Mouse (Mus musculus) neural tube, embryonic 14.5 days (tissue): ENCODE measurements around the gene Cfl1. TPM values are rescaled to one million over a fixed set of nuclear protein-coding genes. Genes with fewer than 3 reads are reported as not detected.
A peak's percentile ranks its signal among the peaks of the same experiment; 100 is the strongest.

Experiments used
- ATAC-seq: fragments of 200-750 bp; cut with Nextera tagmentation; 2 replicates; pipeline ENCODE4 v1.8.0; 2017; ENCODE audit warnings: low read depth, mild to moderate bottlenecking, moderate TSS enrichment, moderate library complexity
- H3K27ac ChIP-seq: fragments of 300-500 bp; sonication (generic); 2 replicates; pipeline ENCODE4 v1.5.1; 2014; ENCODE audit warnings: low read depth, mild to moderate bottlenecking, control low read depth, low read length, moderate library complexity, mixed read lengths
- H3K27me3 ChIP-seq: fragments of 300-500 bp; sonication (generic); 2 replicates; pipeline ENCODE4 v1.6.1; 2014; ENCODE audit warnings: low read length; ENCODE audit not compliant: control insufficient read depth, insufficient read depth
- H3K36me3 ChIP-seq: fragments of 300-500 bp; sonication (generic); 2 replicates; pipeline ENCODE4 v1.6.1; 2014; ENCODE audit warnings: low read length, mixed read lengths; ENCODE audit not compliant: control insufficient read depth, insufficient read depth
- H3K4me1 ChIP-seq: fragments of 300-500 bp; sonication (generic); 2 replicates; pipeline ENCODE4 v1.6.1; 2014; ENCODE audit warnings: low read length; ENCODE audit not compliant: control insufficient read depth, insufficient read depth
- H3K4me2 ChIP-seq: fragments of 300-500 bp; sonication (generic); 2 replicates; pipeline ENCODE4 v1.6.1; 2014; ENCODE audit warnings: mild to moderate bottlenecking, low read depth, low read length, control low read depth
- H3K4me3 ChIP-seq: fragments of 300-500 bp; sonication (generic); 2 replicates; pipeline ENCODE4 v1.5.1; 2014; ENCODE audit warnings: low read depth, low read length, control low read depth, mixed read lengths
- H3K9ac ChIP-seq: fragments of 300-500 bp; sonication (generic); replicated peaks from 2 replicates; pipeline ENCODE4 v1.6.1; 2014; ENCODE audit warnings: low read depth, mild to moderate bottlenecking, control low read depth, low read length, mixed read lengths
- H3K9me3 ChIP-seq: fragments of 300-500 bp; sonication (generic); 2 replicates; pipeline ENCODE4 v1.6.1; 2016; ENCODE audit warnings: low read length; ENCODE audit not compliant: control insufficient read depth
- WGBS: fragments of 180-500 bp; shearing (Covaris S2); extraction: QIAGEN DNeasy Blood & Tissue Kit; methylation state at CpG from one replicate; pipeline ENCODE4 v1.1.7; 2014; 5-methylcytosine and 5-hydroxymethylcytosine counted together
- polyA plus RNA-seq: library from polyadenylated mRNA; unstranded; fragments of >200 nt; fragmentation: Nextera tagmentation; extraction: Ambion mirVana; gene quantifications from 2 replicates; pipeline ENCODE4 v1.2.1, GENCODE M21; 2014

Gene Cfl1
- polyA plus RNA-seq, 1 experiment from 2014 or later, result 3,739 TPM

DNA sequence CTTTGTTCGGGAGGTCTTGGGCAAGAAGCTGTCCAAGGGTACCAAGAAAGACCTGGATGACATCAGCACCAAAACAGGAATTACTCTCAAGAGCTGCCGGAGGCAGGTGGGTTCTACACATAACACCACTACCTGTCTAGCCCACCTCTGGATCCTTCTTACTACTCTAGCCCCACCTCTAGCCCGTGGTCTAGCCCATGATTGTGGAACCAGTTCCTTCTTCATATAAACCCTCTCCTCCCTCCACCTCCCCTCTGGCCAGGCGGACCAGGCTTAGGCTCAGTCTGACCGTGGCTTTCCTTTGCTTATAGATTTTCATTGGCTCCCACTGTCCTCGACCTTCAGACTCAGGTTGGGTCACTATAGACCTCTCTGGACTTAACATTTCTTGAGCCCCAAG, 28.8 kb upstream of the Cfl1 start:
- peaks cover 26% of the 10 kb centered on the region for H3K4me1 ChIP-seq
- H3K36me3 ChIP-seq, result peaks cover 24% of the 10 kb centered on the region
- no peaks in the 10 kb centered on the region; the same call in 1 of the 2 replicates for H3K27me3 ChIP-seq
- H3K9me3 ChIP-seq, result no peaks in the 10 kb centered on the region
- peak overlapping the region; percentile 75 for H3K4me3 ChIP-seq
- no peak overlapping the region for H3K27ac ChIP-seq
- no peak for ATAC-seq
- H3K4me2 ChIP-seq, result peak overlapping the region; percentile 94
- peak overlapping the region; percentile 76; the same call in 1 of the 2 replicates for H3K9ac ChIP-seq
- whole genome bisulfite sequencing, result 90% methylated on average over 6 of the region's 6 CpGs

DNA sequence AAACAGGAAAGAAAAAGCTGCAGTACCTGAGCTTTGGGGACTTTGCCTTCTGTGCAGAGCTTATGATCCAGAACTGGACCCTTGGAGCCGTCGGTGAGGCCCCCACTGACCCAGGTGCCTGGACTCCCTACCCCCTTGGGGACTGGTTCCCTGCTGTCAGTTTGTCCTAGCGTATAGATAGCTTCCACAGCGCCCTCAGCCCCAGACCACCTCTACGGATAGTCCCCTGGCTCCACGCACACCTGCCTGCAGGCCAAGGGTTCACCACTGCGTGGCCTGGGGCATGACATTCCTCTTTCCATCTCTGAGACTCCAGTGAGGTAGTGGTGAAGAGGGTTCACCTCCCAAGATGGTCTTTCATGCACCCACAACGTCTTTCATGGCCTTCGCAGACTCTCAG, 27.0 kb upstream of the Cfl1 start:
- Histone ChIP-seq H3K36me3 (peaks cover 33% of the 10 kb centered on the region), H3K27me3 (no peaks in the 10 kb centered on the region; the same call in 1 of the 2 replicates), H3K9me3 (no peaks in the 10 kb centered on the region), H3K9ac (no peak overlapping the region), H3K4me2 (no peak overlapping the region), H3K27ac (no peak overlapping the region), H3K4me1 (peaks cover 21% of the 10 kb centered on the region), H3K4me3 (no peak overlapping the region)
- 93% methylated on average over 9 of the region's 9 CpGs for WGBS
- no peak for ATAC-seq

DNA sequence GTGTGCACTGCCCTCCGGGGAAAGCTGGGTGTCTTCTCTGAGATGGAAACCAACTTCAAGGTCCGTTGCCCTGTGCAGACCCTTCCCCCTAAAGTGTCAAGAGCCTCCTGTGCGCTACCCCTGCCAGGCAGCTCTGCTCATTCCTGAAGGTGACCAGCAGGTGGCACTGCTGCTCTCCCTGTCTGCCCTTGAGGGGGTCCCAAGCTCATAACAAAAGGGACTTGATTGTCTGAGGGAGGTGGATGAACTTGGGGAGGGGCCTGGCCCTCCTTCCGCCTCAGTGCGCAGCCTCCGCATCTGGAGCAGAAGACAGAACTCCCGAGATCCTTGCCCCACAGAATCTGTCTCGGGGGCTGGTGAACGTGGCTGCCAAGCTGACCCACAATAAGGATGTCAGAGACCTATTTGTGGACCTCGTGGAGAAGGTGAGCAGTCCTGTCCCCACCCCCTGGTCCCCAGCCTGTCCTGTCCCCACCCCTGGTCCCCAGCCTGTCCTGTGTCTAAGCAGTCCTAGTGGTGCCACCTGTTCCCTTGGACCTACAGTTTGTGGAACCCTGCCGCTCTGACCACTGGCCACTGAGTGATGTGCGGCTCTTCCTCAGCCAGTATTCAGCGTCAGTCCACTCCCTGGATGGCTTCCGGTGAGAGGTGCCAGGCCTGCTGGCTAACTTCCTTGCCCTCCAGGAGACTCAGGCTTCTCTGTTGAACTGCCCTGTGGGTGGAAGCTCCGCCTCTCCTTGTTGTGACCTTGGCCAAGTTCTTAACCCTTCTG, 26.3 kb upstream of the Cfl1 start:
- peak; percentile 54; the same call in 1 of the 2 replicates for ATAC-seq
- 41% methylated on average over 15 of the region's 15 CpGs for WGBS
- Histone ChIP-seq H3K4me2 (peak overlapping the region; percentile 45), H3K27ac (peak overlapping the region; percentile 44; the same call in 1 of the 2 replicates), H3K4me1 (peaks cover 19% of the 10 kb centered on the region), H3K9ac (peak overlapping the region; percentile 56), H3K36me3 (peaks cover 33% of the 10 kb centered on the region), H3K9me3 (no peaks in the 10 kb centered on the region), H3K4me3 (peak overlapping the region; percentile 24), H3K27me3 (no peaks in the 10 kb centered on the region; the same call in 1 of the 2 replicates)

DNA sequence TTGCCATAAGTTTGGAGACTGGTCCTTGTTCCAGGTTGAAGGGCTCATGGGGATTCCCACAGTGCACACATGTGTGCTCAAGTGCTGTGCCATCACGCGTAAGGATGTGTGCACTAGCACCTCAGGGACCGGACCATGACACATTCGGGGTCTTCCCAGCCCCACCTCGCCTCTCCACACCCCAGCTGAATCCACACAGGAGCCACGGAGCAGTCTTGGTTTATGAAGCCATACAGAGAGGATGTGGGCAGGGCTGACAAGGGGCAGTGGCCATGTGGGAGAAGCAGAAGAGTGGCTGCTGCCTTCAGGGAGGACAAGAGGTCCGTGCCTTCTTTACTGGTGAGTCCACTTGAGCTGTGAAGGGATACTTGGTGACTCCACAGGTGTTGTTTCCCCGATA, 25.2 kb upstream of the Cfl1 start:
- 93% methylated on average over 8 of the region's 8 CpGs for WGBS
- Histone ChIP-seq H3K36me3 (peaks cover 33% of the 10 kb centered on the region), H3K27ac (no peak overlapping the region), H3K4me2 (no peak overlapping the region), H3K9me3 (no peaks in the 10 kb centered on the region), H3K4me1 (peaks cover 17% of the 10 kb centered on the region), H3K9ac (no peak overlapping the region), H3K4me3 (no peak overlapping the region), H3K27me3 (no peaks in the 10 kb centered on the region; the same call in 1 of the 2 replicates)
- ATAC-seq, result no peak

DNA sequence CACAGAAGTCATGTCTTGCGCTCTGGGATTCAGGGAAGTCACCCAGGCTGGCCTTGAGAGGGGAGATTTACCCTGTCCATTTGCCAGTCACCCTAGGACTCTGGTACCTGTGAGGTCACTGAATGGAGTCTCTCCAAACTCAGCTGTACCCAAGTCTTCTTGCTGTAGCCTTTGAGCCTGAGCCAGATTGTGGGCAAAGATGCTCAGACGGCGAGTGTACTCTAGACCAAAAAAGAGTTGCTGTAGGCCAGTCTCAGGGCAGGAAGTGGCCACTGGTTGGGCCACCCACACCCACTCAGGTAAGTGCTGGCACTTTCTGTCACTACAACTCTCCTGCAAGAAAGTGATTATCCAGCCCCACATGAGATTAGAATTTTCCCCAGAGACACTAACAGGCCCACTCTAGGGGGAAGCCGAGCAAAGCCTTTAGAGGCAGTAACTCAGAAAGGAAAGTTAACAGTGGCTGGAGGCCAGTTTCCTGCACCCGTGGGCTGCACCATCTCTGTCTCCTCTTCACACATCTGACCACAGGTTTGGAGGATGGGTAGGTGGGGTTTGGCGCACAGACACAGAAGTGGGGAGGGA, 23.2 kb upstream of the Cfl1 start:
- Histone ChIP-seq H3K9ac (no peak overlapping the region), H3K4me2 (no peak overlapping the region), H3K9me3 (no peaks in the 10 kb centered on the region), H3K27ac (no peak overlapping the region), H3K36me3 (peaks cover 33% of the 10 kb centered on the region), H3K27me3 (no peaks in the 10 kb centered on the region), H3K4me1 (peaks cover 8% of the 10 kb centered on the region), H3K4me3 (no peak overlapping the region)
- WGBS, result 96% methylated on average over 6 of the region's 6 CpGs
- ATAC-seq, result no peak

DNA sequence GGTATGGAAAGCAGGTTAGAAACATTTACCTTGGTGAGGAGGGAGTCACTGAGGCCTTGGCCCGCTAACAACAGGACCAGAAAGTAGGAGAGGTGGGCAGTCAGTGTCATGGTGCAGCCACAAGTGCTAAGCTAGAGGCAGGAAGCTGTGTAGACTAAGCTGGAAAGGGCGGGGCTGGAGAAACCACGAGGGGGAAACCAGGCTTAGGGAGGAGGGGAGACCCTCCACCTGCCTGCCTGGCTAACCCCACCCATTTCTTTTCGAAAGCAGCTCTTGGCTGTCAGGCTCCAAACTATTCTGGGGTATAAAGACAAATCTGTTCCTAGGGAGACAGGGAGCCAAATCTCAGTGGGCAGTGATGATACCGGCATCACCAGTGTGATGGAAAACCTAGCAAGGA, 21.9 kb upstream of the Cfl1 start, which contains the start of gene Ctsw:
Ctsw (minus strand) TSS at position 134 of the 400 bp plus-strand sequence.
- Histone ChIP-seq H3K4me1 (peaks cover 8% of the 10 kb centered on the region), H3K36me3 (peaks cover 28% of the 10 kb centered on the region), H3K27ac (no peak within 1 kb of the TSS), H3K4me2 (no peak within 1 kb of the TSS), H3K4me3 (no peak within 1 kb of the TSS), H3K9me3 (no peaks in the 10 kb centered on the region), H3K9ac (no peak within 1 kb of the TSS), H3K27me3 (no peaks in the 10 kb centered on the region)
- 49% methylated on average over 5 of the region's 5 CpGs for WGBS
- ATAC-seq, result no peak

DNA sequence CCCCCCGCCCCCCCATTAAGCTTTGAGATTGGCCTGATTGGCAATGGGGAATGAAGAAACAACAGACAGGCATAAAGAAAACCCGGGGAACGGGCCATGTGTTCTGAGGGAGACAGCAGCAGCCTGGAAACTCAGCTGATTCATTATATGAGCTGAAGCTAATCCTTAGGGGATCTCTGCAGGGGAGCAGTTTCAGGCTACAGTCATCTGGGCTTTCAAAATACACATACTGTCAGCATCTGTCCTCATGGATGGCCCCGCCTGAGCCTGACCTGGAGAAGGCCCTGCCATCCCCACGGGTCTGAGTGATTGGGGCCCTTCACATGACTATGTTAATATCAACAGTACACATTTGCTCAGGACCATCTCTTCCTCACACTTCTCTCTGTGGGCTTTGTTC, 18.4 kb upstream of the Cfl1 start:
- Histone ChIP-seq H3K9me3 (no peaks in the 10 kb centered on the region), H3K4me1 (peaks cover 16% of the 10 kb centered on the region), H3K9ac (no peak overlapping the region), H3K4me3 (no peak overlapping the region), H3K27me3 (no peaks in the 10 kb centered on the region), H3K36me3 (peaks cover 5% of the 10 kb centered on the region; the same call in 1 of the 2 replicates), H3K4me2 (no peak overlapping the region), H3K27ac (no peak overlapping the region)
- 44% methylated on average over 5 of the region's 5 CpGs for WGBS
- no peak for ATAC-seq

DNA sequence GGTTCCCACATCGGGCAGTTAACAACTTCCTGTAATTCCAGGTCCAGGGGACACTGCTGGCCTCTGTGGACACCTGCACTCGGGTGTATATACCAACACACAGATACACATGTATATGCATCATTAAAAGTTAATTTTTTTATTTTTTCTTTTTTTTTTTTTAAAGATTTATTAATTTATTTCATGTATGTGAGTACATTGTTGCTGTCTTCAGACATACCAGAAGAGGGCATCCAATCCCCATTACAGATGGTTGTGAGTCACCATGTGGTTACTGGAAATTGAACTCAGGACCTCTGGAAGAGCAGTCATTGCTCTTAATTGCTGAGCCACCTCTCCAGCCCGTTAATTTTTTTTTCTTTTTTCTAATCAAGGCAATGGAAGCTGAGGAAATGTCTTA, 17.4 kb upstream of the Cfl1 start:
- H3K9me3 ChIP-seq, result no peaks in the 10 kb centered on the region
- ATAC-seq, result no peak
- H3K4me1 ChIP-seq, result peaks cover 16% of the 10 kb centered on the region
- WGBS, result 78% methylated on average over 3 of the region's 3 CpGs
- no peaks in the 10 kb centered on the region for H3K36me3 ChIP-seq
- H3K4me2 ChIP-seq, result no peak overlapping the region
- H3K27ac ChIP-seq, result no peak overlapping the region
- H3K4me3 ChIP-seq, result no peak overlapping the region
- H3K27me3 ChIP-seq, result no peaks in the 10 kb centered on the region
- H3K9ac ChIP-seq, result no peak overlapping the region

DNA sequence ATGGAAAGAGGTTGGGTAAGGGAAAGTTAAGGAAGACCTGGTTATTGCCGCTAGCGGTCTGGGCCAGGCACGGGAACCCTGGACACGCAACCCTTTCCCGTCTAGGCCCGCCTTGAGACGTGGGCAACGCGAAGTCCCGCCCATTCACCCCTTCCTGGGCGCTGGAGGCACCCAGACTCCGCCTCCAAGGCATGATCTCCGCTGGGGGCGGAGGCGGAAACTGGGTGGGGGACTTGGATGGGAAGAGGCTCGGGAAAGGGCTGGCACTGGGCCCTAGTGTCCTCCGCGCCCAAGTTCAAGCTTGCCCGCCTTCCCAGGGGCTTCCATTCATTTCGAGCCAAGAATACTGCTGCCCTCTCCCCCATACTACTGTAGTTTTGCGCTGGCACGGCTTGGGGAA, 16.5 kb upstream of the Cfl1 start, which contains the start of gene Efemp2:
Efemp2 (plus strand) TSS at position 235 of the 400 bp plus-strand sequence.
- WGBS, result 3% methylated on average over 22 of the region's 22 CpGs

More for the DNA sequence above, 16.5 kb upstream of the Cfl1 start, which contains the start of gene Efemp2:
- Histone ChIP-seq H3K9me3 (no peaks in the 10 kb centered on the region), H3K27me3 (no peaks in the 10 kb centered on the region), H3K9ac (peak within 1 kb of the TSS; percentile 84), H3K36me3 (no peaks in the 10 kb centered on the region), H3K4me3 (peak within 1 kb of the TSS; percentile 59), H3K4me2 (peak within 1 kb of the TSS; percentile 95), H3K27ac (peak within 1 kb of the TSS; percentile 55), H3K4me1 (peaks cover 16% of the 10 kb centered on the region)
- ATAC-seq, result peak; percentile 55; the same call in 1 of the 2 replicates
